Mouse (Mus musculus) hindlimb bud, embryonic 11.5 days (tissue): ENCODE results near the gene Magea10.

Experiments
- DNase-seq: peaks from one replicate; pipeline ENCODE4 v3.0.0-alpha.2; 2012; ENCODE audit warnings: low read depth, low spot score; ENCODE audit errors: extremely low spot score

Gene Magea10

GRCm38 (mm10) chrX:72386758-72387157, at the start of gene Magea10:
TSS of gene Magea10 (minus strand) at chrX:72386858.
- no peak for DNase-seq

GRCm38 (mm10) chrX:72381972-72382371, 4.7 kb downstream of the Magea10 start:
- DNase-seq = no peak
